Mouse (Mus musculus): ENCODE measurements around the gene Tcf20. TPM values are rescaled to one million over a fixed set of nuclear protein-coding genes. Genes with fewer than 3 reads are reported as not detected.

Tcf20 gene
- polyA plus RNA-seq, 1 experiment from 2014 or later: 7.2 TPM

DNA sequence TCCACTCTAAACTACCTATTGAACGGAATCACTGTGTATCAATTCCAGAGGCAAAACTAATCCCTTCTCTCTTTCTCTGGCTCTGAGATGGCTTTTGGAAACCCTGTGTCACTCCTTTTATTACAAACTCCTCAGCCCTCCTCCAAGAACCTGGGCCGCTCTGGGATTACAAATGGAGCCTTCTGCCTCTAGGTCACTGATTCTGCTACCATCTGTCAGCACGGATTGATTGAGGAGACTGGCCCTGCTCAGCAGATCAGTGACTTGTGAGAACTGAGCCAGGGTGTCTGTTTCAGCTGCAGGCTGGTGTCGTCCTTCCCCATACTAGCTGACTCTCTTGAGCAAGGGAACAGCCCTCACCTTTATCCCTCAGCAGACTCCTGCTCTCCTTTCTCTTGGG, 85.2 kb downstream of the Tcf20 start:
- no peak for ATAC-seq (ENCODE audit: borderline replicate concordance, extremely low read depth, low FRiP score, low TSS enrichment)
- no peaks in the 10 kb centered on the region for H3K9me3 ChIP-seq
- no peak overlapping the region for H3K9ac ChIP-seq
- WGBS: 60% methylated on average over 4 of the region's 4 CpGs
- H3K4me1 ChIP-seq: peaks cover 45% of the 10 kb centered on the region
- no peaks in the 10 kb centered on the region for H3K36me3 ChIP-seq
- H3K4me3 ChIP-seq: no peak overlapping the region
- H3K27ac ChIP-seq: no peak overlapping the region
- no peak overlapping the region for H3K4me2 ChIP-seq
- H3K27me3 ChIP-seq: no peaks in the 10 kb centered on the region

DNA sequence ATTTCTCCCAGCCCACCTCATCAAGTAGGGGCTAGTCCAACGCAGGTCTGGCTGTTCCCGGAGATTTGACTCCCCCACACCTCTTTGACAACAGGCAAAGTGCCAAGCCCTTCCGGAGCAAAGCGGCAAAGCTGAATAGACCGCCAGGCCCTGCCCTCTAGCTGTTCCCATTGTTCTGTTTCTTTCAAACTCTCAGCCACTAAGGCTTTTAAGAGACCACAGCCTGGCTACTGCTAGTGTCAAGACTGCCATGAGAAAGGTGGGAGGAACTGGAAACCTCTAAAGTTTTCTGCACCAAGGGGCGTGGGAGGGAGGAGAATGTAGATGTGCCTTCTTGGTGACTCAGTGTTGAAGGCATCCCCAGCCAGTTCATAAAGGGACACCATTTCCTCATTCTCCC, 86.4 kb downstream of the Tcf20 start:
- no peaks in the 10 kb centered on the region for H3K9me3 ChIP-seq
- H3K4me2 ChIP-seq: peak overlapping the region; percentile 5; the same call in 1 of the 2 replicates
- no peak overlapping the region; the same call in 1 of the 2 replicates for H3K27ac ChIP-seq
- H3K36me3 ChIP-seq: no peaks in the 10 kb centered on the region
- H3K27me3 ChIP-seq: no peaks in the 10 kb centered on the region
- no peak overlapping the region for H3K9ac ChIP-seq
- peaks cover 43% of the 10 kb centered on the region for H3K4me1 ChIP-seq
- no peak overlapping the region for H3K4me3 ChIP-seq
- no peak for ATAC-seq (ENCODE audit: borderline replicate concordance, extremely low read depth, low FRiP score, low TSS enrichment)
- WGBS: 14% methylated on average over 6 of the region's 6 CpGs

DNA sequence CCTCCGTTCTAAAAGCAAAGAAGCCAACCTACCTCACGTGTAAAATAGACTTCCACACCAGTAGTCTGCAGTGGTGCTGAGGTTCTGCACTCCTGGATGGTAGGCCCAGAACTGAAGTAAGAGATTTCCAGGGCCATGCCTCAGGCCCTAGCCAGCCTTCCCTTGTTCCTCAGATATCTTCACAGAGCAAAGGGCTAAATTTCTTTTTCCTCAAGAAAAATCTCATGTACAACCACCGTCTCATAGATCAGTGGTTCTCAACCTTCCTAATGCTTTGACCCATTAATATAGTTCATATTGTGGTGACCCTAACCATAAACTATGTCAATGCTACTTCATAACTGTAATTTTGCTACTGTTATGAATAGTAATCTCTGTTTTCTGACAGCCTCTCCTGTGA, 87.3 kb downstream of the Tcf20 start:
- no peak for ATAC-seq (ENCODE audit: borderline replicate concordance, extremely low read depth, low FRiP score, low TSS enrichment)
- H3K36me3 ChIP-seq: no peaks in the 10 kb centered on the region
- H3K4me3 ChIP-seq: peak overlapping the region; percentile 99; the same call in 1 of the 2 replicates
- H3K4me1 ChIP-seq: peaks cover 40% of the 10 kb centered on the region
- no peaks in the 10 kb centered on the region for H3K9me3 ChIP-seq
- H3K4me2 ChIP-seq: peak overlapping the region; percentile 96
- 0 out of 2 replicates have a peak overlapping the region, but pooled peaks have one; percentile 30 for H3K9ac ChIP-seq
- no peaks in the 10 kb centered on the region for H3K27me3 ChIP-seq
- H3K27ac ChIP-seq: peak overlapping the region; percentile 41; the same call in 1 of the 2 replicates
- WGBS: 25% methylated on average over 3 of the region's 3 CpGs

DNA sequence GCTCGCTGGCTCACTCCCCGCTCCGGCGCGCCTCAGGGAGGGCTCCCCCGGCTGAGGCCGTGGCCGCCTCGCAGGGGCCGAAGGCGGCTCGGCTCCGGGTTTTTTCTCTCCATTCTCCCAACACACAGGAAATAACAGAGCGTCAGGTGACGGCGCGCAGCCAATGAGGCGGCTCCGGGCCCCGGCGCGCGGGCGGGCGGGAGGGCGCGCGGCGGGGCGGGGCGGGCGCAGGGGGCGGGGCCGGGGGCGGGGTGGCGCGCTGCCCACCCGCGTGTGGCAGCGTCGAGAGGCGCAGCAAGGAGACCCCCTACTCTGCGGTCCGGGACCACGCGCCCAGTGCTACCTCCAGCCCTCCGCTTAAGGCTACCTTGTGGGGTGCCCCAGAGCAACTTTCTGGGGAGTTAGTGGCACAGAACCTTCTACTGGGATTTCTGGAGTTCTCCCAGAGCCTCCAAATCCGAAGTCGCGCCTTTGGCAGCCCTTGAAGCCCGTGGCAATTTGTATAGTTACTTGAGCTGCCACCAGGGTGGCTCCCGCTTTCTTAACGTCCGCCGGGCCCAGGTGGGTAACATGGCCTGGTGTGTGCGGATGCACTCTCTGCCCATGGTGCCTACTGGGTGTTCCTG, 87.9 kb downstream of the Tcf20 start:
- Histone ChIP-seq H3K36me3 (no peaks in the 10 kb centered on the region), H3K27ac (peak overlapping the region; percentile 95), H3K9ac (peak overlapping the region; percentile 95), H3K4me2 (peak overlapping the region; percentile 96), H3K27me3 (no peaks in the 10 kb centered on the region), H3K9me3 (no peaks in the 10 kb centered on the region), H3K4me1 (peaks cover 40% of the 10 kb centered on the region), H3K4me3 (peak overlapping the region; percentile 99)
- 1% methylated on average over 32 of the region's 56 CpGs for WGBS
- ATAC-seq (ENCODE audit: borderline replicate concordance, extremely low read depth, low FRiP score, low TSS enrichment): peak; percentile 93

DNA sequence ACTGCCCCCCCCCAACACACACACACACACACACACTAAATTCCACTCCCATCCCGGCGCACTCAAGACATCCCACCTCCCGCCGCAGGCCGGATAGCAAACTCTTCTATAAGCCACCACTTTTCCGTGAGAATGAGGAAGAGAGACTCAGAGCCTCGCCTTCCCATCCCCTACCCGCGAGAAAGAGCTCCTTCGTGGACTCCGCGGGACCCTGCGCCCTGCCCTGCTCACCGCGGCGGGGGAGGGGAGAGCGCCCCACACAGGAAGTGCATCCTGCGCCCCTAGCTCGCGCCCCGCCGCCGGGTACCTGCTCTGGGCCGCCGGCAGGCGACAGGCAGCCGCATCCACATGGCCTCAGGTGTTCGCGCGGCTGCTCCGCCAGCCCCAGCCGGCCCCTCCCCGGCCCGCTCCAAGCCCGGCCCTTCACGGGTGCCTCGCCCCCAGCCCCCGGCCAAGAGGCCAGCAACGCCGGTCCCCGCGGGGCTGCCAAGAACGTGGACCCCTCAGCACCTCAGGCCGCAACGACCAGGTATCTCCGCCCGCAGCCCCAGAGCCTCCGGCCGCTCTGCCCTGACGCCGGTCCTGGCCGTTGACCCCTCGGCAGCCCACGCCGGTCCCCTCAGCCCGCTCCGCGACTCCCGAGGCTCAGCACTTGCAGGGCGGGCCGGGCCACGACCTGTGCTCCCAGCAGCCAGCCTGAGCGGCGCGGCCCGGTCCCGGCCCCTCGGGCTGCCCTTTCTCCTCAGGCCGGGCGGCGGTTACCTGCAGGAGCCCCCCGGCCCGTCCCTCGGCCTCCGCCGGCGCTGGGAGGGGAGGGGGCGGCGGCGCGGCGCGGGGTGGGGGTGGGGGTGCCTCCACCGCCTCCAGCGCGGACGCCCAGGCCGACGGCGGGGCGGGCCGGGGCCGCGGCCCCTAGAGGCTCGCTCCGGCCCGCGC, 88.7 kb downstream of the Tcf20 start:
- no peaks in the 10 kb centered on the region for H3K36me3 ChIP-seq
- under 1% methylated on average over 68 of the region's 98 CpGs for WGBS
- peak overlapping the region; percentile 95 for H3K27ac ChIP-seq
- H3K4me3 ChIP-seq: peak overlapping the region; percentile 99
- H3K27me3 ChIP-seq: no peaks in the 10 kb centered on the region
- H3K4me2 ChIP-seq: peak overlapping the region; percentile 96
- H3K9me3 ChIP-seq: no peaks in the 10 kb centered on the region
- peak overlapping the region; percentile 95 for H3K9ac ChIP-seq
- peaks cover 40% of the 10 kb centered on the region for H3K4me1 ChIP-seq
- ATAC-seq (ENCODE audit: borderline replicate concordance, extremely low read depth, low FRiP score, low TSS enrichment): peak; percentile 32

DNA sequence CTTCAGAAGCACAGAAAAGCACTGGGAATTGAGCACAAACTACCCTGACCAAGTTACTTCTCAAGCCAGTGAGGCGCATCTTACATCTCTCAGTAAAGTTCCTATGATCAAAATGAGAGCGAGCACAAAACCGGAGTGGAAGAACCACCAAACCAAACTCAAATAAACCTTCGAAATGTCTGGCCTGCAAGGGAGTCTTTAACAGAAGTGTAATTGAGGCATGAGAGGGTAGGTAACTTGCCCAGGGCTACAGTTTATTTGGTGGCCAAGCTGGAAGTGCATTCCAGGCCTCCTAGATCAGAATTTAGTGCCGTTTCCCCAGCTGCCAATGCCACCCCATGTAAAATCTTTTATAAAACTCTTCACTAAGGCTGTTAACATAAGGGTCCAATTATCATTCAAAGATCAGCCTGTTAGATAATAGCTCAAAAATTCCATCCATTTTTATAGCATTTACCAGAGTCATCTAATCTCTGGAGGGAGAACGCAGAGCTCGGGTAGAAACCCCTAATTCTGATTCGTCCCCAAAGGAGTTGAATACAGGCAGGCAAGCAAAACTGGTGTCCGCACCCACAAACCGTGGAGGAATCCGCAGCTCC, 89.4 kb downstream of the Tcf20 start:
- H3K4me3 ChIP-seq: peak overlapping the region; percentile 99
- no peak for ATAC-seq (ENCODE audit: borderline replicate concordance, extremely low read depth, low FRiP score, low TSS enrichment)
- H3K4me2 ChIP-seq: peak overlapping the region; percentile 96
- peak overlapping the region; percentile 95 for H3K27ac ChIP-seq
- no peaks in the 10 kb centered on the region for H3K9me3 ChIP-seq
- H3K9ac ChIP-seq: peak overlapping the region; percentile 95
- H3K4me1 ChIP-seq: peaks cover 40% of the 10 kb centered on the region
- no peaks in the 10 kb centered on the region for H3K27me3 ChIP-seq
- WGBS: 17% methylated on average over 11 of the region's 11 CpGs
- H3K36me3 ChIP-seq: no peaks in the 10 kb centered on the region

DNA sequence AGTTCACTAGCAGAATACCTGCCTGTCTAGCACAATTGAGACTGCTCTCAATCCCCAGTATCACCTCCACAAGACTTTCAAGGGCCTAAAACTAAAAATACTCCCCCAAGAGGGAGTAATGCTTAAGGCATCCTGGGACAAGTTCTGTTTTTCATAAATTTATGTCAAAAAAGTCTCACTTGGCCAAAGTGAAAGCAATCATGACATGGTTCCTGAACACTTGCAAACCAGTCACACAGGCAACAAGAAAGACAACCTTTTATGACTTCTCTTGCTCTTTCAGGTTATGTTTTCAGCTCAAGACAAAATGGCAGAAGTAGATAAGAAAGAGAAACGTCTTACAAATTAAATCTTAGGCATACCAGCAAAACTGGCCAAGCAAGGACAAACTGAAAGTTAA, 91.3 kb downstream of the Tcf20 start:
- WGBS: 55% methylated on average over 1 of the region's 1 CpGs
- H3K4me2 ChIP-seq: no peak overlapping the region
- H3K36me3 ChIP-seq: no peaks in the 10 kb centered on the region
- H3K4me1 ChIP-seq: peaks cover 32% of the 10 kb centered on the region
- no peak overlapping the region for H3K9ac ChIP-seq
- H3K27ac ChIP-seq: no peak overlapping the region
- no peaks in the 10 kb centered on the region for H3K27me3 ChIP-seq
- H3K9me3 ChIP-seq: no peaks in the 10 kb centered on the region
- no peak for ATAC-seq (ENCODE audit: borderline replicate concordance, extremely low read depth, low FRiP score, low TSS enrichment)
- H3K4me3 ChIP-seq: no peak overlapping the region

DNA sequence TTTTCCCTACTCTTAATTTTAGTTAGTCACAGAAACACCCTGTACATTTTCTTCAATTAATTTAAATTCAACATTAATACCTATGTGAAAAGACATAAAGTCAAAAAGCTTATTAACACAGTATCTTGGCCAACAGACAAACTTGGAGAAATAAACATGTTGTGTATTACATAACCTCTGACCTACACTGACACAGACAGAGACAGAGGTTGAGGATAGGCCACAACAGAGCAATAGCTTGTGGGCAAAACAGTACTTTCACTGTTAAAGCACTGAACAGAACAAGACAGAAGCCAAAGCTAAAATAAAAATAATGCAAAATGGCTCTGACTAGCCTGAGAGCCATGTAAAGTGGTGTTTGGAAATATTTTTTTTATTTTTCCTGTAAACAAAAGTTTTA, 97.2 kb downstream of the Tcf20 start:
- Histone ChIP-seq H3K4me3 (no peak overlapping the region), H3K9ac (no peak overlapping the region), H3K36me3 (no peaks in the 10 kb centered on the region), H3K27ac (no peak overlapping the region), H3K4me2 (no peak overlapping the region), H3K27me3 (no peaks in the 10 kb centered on the region), H3K4me1 (0 out of 2 replicates have a peak, but pooled peaks cover 5% of the 10 kb centered on the region), H3K9me3 (no peaks in the 10 kb centered on the region)
- no peak for ATAC-seq (ENCODE audit: borderline replicate concordance, extremely low read depth, low FRiP score, low TSS enrichment)

DNA sequence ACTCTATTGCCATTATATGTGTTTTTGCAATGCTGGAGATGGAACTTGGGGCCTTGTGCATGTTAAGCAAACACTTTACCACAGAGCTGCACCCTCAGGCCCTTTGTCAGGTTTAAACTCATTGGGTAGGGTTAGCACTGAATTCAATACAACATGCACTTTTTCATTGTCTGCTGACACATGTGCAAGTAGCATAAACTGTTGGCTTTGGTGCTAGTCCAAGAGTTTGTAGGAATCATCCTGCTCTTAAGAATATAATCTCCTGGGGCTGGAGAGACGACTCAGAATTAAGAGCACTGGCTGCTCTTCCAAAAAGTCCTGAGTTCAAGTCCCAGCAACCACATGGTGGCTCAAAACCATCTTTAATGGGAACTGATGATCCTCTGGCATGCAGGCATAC, 98.2 kb downstream of the Tcf20 start:
- no peaks in the 10 kb centered on the region for H3K9me3 ChIP-seq
- H3K27ac ChIP-seq: no peak overlapping the region
- H3K27me3 ChIP-seq: no peaks in the 10 kb centered on the region
- no peak overlapping the region for H3K4me2 ChIP-seq
- H3K4me1 ChIP-seq: 0 out of 2 replicates have a peak, but pooled peaks cover 5% of the 10 kb centered on the region
- no peak overlapping the region for H3K4me3 ChIP-seq
- 33% methylated on average over 1 of the region's 1 CpGs for WGBS
- no peak for ATAC-seq (ENCODE audit: borderline replicate concordance, extremely low read depth, low FRiP score, low TSS enrichment)
- H3K36me3 ChIP-seq: no peaks in the 10 kb centered on the region
- no peak overlapping the region for H3K9ac ChIP-seq

DNA sequence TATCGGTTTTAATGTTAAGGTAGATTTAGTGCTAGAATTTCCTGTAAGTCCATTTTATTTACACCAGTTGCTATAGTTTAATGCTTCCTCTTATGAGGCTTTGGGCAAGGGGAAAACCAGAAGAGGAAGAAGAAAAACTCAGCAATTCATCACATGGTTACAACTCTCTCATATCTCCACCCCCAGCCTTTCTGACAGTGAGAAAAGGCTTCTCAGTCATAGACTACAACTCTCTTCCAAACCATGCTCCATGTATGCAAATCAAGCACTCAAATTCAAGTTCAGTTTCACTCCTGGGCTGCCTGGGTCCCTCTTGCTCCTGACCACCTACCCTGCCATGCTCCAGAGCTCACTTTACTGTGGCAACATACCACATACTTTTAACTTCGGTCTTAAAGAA, 99.2 kb downstream of the Tcf20 start:
- Histone ChIP-seq H3K4me1 (0 out of 2 replicates have a peak, but pooled peaks cover 5% of the 10 kb centered on the region), H3K36me3 (no peaks in the 10 kb centered on the region), H3K4me2 (no peak overlapping the region), H3K9me3 (no peaks in the 10 kb centered on the region), H3K27ac (no peak overlapping the region), H3K9ac (no peak overlapping the region), H3K4me3 (no peak overlapping the region), H3K27me3 (no peaks in the 10 kb centered on the region)
- WGBS: 83% methylated on average over 2 of the region's 2 CpGs
- no peak for ATAC-seq (ENCODE audit: borderline replicate concordance, extremely low read depth, low FRiP score, low TSS enrichment)

DNA sequence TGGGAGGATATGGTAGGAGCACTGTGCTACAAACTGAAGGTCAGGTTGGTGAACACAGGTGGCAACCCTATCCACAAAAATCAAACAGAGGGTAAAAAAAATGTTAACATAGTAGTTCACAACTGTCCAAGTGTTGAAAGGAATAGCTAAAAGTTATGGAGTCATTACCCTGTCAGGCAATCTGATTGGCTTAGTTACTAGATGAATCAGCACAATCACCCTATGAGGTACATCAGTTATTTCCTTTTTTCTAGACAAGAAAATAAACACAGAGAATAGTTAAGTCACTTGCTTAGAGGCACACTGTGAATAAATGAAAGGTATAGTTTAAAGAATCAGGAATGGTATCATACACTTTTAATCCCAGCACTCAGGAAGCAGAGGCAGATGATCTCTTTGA, 110.4 kb downstream of the Tcf20 start:
- Histone ChIP-seq H3K27me3 (no peaks in the 10 kb centered on the region), H3K36me3 (no peaks in the 10 kb centered on the region), H3K4me1 (0 out of 2 replicates have a peak, but pooled peaks cover 5% of the 10 kb centered on the region), H3K9me3 (no peaks in the 10 kb centered on the region), H3K4me2 (no peak overlapping the region), H3K9ac (no peak overlapping the region), H3K27ac (no peak overlapping the region), H3K4me3 (no peak overlapping the region)
- no peak for ATAC-seq (ENCODE audit: borderline replicate concordance, extremely low read depth, low FRiP score, low TSS enrichment)

DNA sequence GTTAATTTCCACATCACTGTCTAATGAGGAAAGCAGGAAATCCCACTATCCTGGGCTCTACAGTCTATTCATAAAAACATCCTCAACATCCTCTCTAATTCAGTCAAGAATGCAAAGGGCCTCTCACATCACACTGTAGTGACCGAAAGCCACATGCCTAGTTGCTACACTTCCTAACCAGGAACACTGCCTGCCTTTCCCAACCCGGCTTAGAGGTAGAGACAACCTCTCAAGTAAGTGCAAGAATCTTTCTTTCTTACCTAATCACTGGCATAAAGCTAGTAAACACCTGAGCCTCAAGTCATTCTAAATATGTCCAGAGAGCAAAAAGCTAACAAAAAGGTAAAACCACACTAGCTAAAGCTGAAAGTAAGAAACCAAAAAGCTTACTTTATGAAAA, 110.8 kb downstream of the Tcf20 start:
- WGBS: 65% methylated on average over 2 of the region's 2 CpGs
- Histone ChIP-seq H3K4me3 (no peak overlapping the region), H3K9ac (no peak overlapping the region), H3K4me1 (0 out of 2 replicates have a peak, but pooled peaks cover 5% of the 10 kb centered on the region), H3K36me3 (no peaks in the 10 kb centered on the region), H3K4me2 (no peak overlapping the region), H3K27me3 (no peaks in the 10 kb centered on the region), H3K27ac (no peak overlapping the region), H3K9me3 (no peaks in the 10 kb centered on the region)
- no peak for ATAC-seq (ENCODE audit: borderline replicate concordance, extremely low read depth, low FRiP score, low TSS enrichment)
